Mouse (Mus musculus): ENCODE data around the gene Ndufs7.

- TF ChIP-seq ETS1 (IDR thresholded peaks at IDR 0.05; ENCODE audit: low read depth, low read length): no peak
- TF ChIP-seq CTCF (IDR thresholded peaks at IDR 0.05 in 2 of 3, conservative IDR thresholded peaks at IDR 0.05 in 1 of 3; ENCODE audit: control insufficient read depth in 1 of 3, insufficient read depth in 1 of 3, low read depth in 2 of 3, low read length in 3 of 3, poor library complexity in 1 of 3, severe bottlenecking in 1 of 3): no peak
- no peak for TF ChIP-seq GATA1 (IDR thresholded peaks at IDR 0.05; ENCODE audit: low read depth, low read length)
- TF ChIP-seq POLR2A (IDR thresholded peaks at IDR 0.05; ENCODE audit: control insufficient read depth in 1 of 2, insufficient read depth in 1 of 2, low read depth in 1 of 2, low read length in 2 of 2, poor library complexity in 1 of 2): no peak; a peak in 1 of 4 replicates
Observed at GRCm38 (mm10) chr10:80282481-80283441, 33.8 kb downstream of the Ndufs7 start.

All from MEL (cell line).